Mouse (Mus musculus) cerebellum, adult 11 months (tissue): ENCODE measurements around the gene Olfr287.

ENCODE experiments used
- DNase-seq: peaks from one replicate; pipeline ENCODE4 v3.0.0; 2022

Gene Olfr287

GRCm38 (mm10) chr15:98167645-98168621 is 52.9 kb downstream of the Olfr287 start:
- DNase-seq, result peak; percentile 88

- no peak for DNase-seq
Measured at GRCm38 (mm10) chr15:98166963-98167644, 53.8 kb downstream of the Olfr287 start, which contains the start of gene Ccdc184. TSS of gene Ccdc184 (plus strand) at chr15:98167158.

GRCm38 (mm10) chr15:98165525-98165924 is 55.3 kb downstream of the Olfr287 start, which contains the start of gene Asb8:
TSS of gene Asb8 (minus strand) at chr15:98165625.
- no peak for DNase-seq

- no peak for DNase-seq
Measured at GRCm38 (mm10) chr15:98162561-98162960, 58.3 kb downstream of the Olfr287 start.

DNA sequence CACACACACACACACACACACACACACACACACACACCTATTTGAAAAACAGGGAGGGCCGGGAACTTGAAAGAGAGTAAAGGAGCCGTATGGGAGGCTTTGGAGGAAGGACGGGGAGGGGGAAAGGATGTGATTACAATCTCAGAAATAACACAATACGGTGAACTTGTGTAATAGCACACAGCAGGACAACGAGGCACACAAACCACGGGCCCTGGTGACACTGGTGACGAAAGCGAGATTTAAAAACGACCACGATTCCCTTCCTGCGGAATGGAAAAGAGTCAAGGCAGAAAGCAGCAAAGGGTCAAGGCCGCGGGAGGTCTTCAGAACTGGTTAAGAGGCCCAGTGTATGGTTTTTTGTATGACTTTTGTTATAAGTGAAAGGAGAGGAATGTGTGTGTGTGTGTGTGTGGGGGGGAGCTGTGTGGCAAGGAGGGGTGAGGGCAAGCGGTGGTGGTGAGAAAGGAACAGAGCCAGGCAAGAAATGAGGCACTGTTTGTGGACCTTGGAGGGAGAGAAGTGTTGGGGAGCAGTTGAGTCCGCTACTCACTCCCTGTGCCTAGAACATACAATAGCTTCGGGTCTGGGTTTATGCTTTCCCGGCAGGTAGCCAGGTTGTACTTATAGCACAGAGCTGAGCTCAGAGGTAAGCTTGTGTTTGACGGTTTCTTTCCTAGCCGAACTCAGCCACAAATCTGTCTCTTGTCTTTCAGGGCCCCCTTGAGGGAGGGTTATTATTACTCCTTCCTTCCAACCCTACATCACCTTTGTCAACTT is 59.6 kb downstream of the Olfr287 start:
- DNase-seq, result no peak

DNA sequence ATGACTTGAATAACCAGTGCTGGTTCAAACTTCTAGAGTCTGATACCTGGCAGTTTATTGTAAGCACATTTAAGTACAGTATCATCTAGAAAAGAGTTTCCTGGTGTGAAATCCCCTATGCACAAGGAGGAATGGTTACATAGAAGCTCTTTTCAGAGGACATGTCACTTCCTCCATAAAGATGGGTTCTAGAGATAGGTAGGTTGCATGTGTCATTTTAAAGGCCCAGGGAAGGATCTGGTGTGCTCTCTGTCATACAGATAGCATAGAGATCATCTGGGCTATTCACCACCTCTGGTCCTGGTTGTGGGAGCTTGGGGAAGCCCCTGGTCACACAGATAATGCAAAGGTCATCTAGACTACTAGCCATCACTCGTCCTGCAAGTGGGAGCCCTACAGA is 63.6 kb downstream of the Olfr287 start:
- DNase-seq, result no peak
